Mouse (Mus musculus): ENCODE data around the gene Sox18. TPM values are rescaled to one million over a fixed set of nuclear protein-coding genes. Genes with fewer than 3 reads are reported as not detected.

Sox18 gene
- 61.6 and 65.2 TPM in 2 replicates for polyA plus RNA-seq (2015; fragmentation: Nextera tagmentation; extraction: Ambion mirVana)

DNA sequence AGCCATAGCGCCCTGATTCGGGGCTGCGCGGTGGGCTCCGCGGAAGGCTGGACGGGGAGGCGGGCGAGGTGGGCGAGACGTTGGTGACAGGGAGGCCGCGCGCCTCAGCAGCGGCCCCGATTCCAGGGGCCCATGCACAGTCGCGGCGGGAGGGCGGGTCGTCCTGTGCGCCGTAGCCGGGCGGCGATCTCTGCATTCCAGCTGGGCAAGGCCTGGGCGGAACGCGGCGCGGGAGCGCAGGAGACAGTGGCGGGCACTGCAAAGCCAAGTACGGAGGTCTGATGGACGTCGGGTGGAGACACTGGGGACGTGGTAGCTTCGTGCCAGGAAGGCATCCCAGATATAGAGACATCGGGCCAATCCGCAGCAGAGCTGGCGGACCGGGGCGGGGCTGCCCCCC is at the start of gene Sox18:
Gene Sox18, minus strand, starts transcription at position 315 of the 400 bp plus-strand sequence.
- H3K27ac ChIP-seq (ENCODE audit: low read length) = peak within 1 kb of the TSS; percentile 51
- peaks cover 53% of the 10 kb centered on the region for H3K27me3 ChIP-seq (ENCODE audit: insufficient read depth, low read length)
- peak within 1 kb of the TSS; percentile 55 for H3K4me3 ChIP-seq (ENCODE audit: low read length)
- 0% methylated on average over 43 of the region's 43 CpGs for WGBS
- ATAC-seq (ENCODE audit: low FRiP score, low TSS enrichment) = peak; percentile 6; the same call in 1 of the 2 replicates
- H3K4me2 ChIP-seq (replicated peaks; ENCODE audit: low read depth, low read length) = peak within 1 kb of the TSS; percentile 72
- peak within 1 kb of the TSS; percentile 60 for H3K9ac ChIP-seq (replicated peaks; ENCODE audit: low read length)
- H3K9me3 ChIP-seq (ENCODE audit: low read length) = no peaks in the 10 kb centered on the region; the same call in 1 of the 2 replicates
- H3K4me1 ChIP-seq (ENCODE audit: insufficient read depth, low read length) = peaks cover 28% of the 10 kb centered on the region
- no peaks in the 10 kb centered on the region for H3K36me3 ChIP-seq (ENCODE audit: insufficient read depth, low read length)

GRCm38 (mm10) chr2:181721200-181721599 is 49.8 kb upstream of the Sox18 start:
- Histone ChIP-seq H3K4me1 (ENCODE audit: insufficient read depth, low read length) (no peaks in the 10 kb centered on the region), H3K36me3 (ENCODE audit: insufficient read depth, low read length) (no peaks in the 10 kb centered on the region), H3K4me2 (replicated peaks; ENCODE audit: low read depth, low read length) (no peak overlapping the region), H3K27ac (ENCODE audit: low read length) (no peak overlapping the region), H3K9me3 (ENCODE audit: low read length) (no peaks in the 10 kb centered on the region), H3K27me3 (ENCODE audit: insufficient read depth, low read length) (no peaks in the 10 kb centered on the region), H3K4me3 (ENCODE audit: low read length) (no peak overlapping the region), H3K9ac (replicated peaks; ENCODE audit: low read length) (no peak overlapping the region)
- no peak for ATAC-seq (ENCODE audit: low FRiP score, low TSS enrichment)

- Histone ChIP-seq H3K4me3 (ENCODE audit: low read length) (no peak overlapping the region), H3K36me3 (ENCODE audit: insufficient read depth, low read length) (no peaks in the 10 kb centered on the region), H3K9ac (replicated peaks; ENCODE audit: low read length) (no peak overlapping the region), H3K4me2 (replicated peaks; ENCODE audit: low read depth, low read length) (no peak overlapping the region), H3K27ac (ENCODE audit: low read length) (no peak overlapping the region), H3K4me1 (ENCODE audit: insufficient read depth, low read length) (peaks cover 1% of the 10 kb centered on the region; the same call in 1 of the 2 replicates), H3K27me3 (ENCODE audit: insufficient read depth, low read length) (no peaks in the 10 kb centered on the region), H3K9me3 (ENCODE audit: low read length) (no peaks in the 10 kb centered on the region)
- no peak for ATAC-seq (ENCODE audit: low FRiP score, low TSS enrichment)
- 19% methylated on average over 3 of the region's 3 CpGs for WGBS
These were observed 48.6 kb upstream of the Sox18 start for GRCm38 (mm10) chr2:181720061-181720460.

GRCm38 (mm10) chr2:181716991-181717390 is 45.6 kb upstream of the Sox18 start:
- H3K4me3 ChIP-seq (ENCODE audit: low read length) = no peak overlapping the region
- H3K9ac ChIP-seq (replicated peaks; ENCODE audit: low read length) = no peak overlapping the region
- H3K27me3 ChIP-seq (ENCODE audit: insufficient read depth, low read length) = peaks cover 2% of the 10 kb centered on the region; the same call in 1 of the 2 replicates
- H3K4me1 ChIP-seq (ENCODE audit: insufficient read depth, low read length) = peaks cover 3% of the 10 kb centered on the region; the same call in 1 of the 2 replicates
- ATAC-seq (ENCODE audit: low FRiP score, low TSS enrichment) = no peak
- no peak overlapping the region for H3K4me2 ChIP-seq (replicated peaks; ENCODE audit: low read depth, low read length)
- no peaks in the 10 kb centered on the region for H3K9me3 ChIP-seq (ENCODE audit: low read length)
- no peak overlapping the region for H3K27ac ChIP-seq (ENCODE audit: low read length)
- WGBS = 45% methylated on average over 3 of the region's 3 CpGs
- H3K36me3 ChIP-seq (ENCODE audit: insufficient read depth, low read length) = no peaks in the 10 kb centered on the region

DNA sequence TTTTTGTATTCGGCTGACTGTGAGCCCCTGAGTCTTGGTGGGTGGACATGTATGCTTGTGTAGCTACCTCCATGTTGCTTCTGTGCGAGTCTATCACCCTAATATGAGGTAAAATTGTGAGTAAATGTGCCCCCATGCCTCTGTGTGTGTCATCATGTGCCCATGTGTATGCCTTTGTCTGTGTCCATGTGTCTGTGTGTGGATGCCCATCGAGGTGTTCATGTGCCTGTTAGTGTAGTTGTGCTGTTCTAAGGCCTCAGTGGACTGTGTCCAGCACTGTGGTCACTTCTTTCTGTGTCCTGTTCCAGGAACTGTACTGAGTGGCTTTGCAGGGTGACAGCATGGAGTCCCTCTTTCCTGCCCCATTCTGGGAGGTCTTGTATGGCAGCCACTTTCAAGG is 43.9 kb upstream of the Sox18 start:
- Histone ChIP-seq H3K27me3 (ENCODE audit: insufficient read depth, low read length) (peaks cover 2% of the 10 kb centered on the region; the same call in 1 of the 2 replicates), H3K4me2 (replicated peaks; ENCODE audit: low read depth, low read length) (no peak overlapping the region), H3K36me3 (ENCODE audit: insufficient read depth, low read length) (no peaks in the 10 kb centered on the region), H3K27ac (ENCODE audit: low read length) (no peak overlapping the region), H3K4me3 (ENCODE audit: low read length) (no peak overlapping the region), H3K9me3 (ENCODE audit: low read length) (no peaks in the 10 kb centered on the region), H3K9ac (replicated peaks; ENCODE audit: low read length) (no peak overlapping the region), H3K4me1 (ENCODE audit: insufficient read depth, low read length) (peaks cover 3% of the 10 kb centered on the region; the same call in 1 of the 2 replicates)
- 82% methylated on average over 3 of the region's 3 CpGs for WGBS
- no peak for ATAC-seq (ENCODE audit: low FRiP score, low TSS enrichment)

DNA sequence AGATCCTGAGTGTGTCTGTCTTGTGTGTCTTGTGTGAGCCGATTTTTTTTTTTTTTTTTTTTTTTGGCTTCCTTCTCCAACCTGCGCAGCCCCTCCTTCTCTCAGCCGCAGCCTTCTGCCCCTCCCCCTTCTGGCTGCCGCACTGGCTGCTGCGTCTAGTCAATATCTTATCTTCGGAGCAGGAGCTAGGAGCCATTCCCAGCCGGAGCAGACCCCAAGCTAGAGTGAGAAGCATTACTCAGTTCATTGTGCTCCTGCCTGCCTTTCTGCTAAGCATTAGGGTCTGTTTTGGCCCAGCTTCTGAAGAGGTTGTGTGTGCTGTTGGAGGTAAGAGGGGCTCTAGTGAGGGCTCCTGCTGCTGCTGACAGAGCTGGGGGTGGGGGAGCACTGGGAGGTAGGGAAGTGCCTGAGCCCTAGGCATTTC is 43.5 kb upstream of the Sox18 start, which contains the start of gene Oprl1:
Gene Oprl1, plus strand, starts transcription at position 114 of the 424 bp plus-strand sequence.
- ATAC-seq (ENCODE audit: low FRiP score, low TSS enrichment) = no peak
- 3% methylated on average over 7 of the region's 7 CpGs for WGBS
- peaks cover 3% of the 10 kb centered on the region; the same call in 1 of the 2 replicates for H3K4me1 ChIP-seq (ENCODE audit: insufficient read depth, low read length)
- no peak within 1 kb of the TSS for H3K4me3 ChIP-seq (ENCODE audit: low read length)
- no peak within 1 kb of the TSS for H3K27ac ChIP-seq (ENCODE audit: low read length)
- H3K9ac ChIP-seq (replicated peaks; ENCODE audit: low read length) = no peak within 1 kb of the TSS; the same call in 1 of the 2 replicates
- H3K27me3 ChIP-seq (ENCODE audit: insufficient read depth, low read length) = peaks cover 2% of the 10 kb centered on the region; the same call in 1 of the 2 replicates
- H3K36me3 ChIP-seq (ENCODE audit: insufficient read depth, low read length) = no peaks in the 10 kb centered on the region
- H3K4me2 ChIP-seq (replicated peaks; ENCODE audit: low read depth, low read length) = peak within 1 kb of the TSS; percentile 30
- H3K9me3 ChIP-seq (ENCODE audit: low read length) = no peaks in the 10 kb centered on the region

- ATAC-seq (ENCODE audit: low FRiP score, low TSS enrichment) = no peak
- H3K36me3 ChIP-seq (ENCODE audit: insufficient read depth, low read length) = no peaks in the 10 kb centered on the region
- peaks cover 2% of the 10 kb centered on the region; the same call in 1 of the 2 replicates for H3K27me3 ChIP-seq (ENCODE audit: insufficient read depth, low read length)
- no peak overlapping the region for H3K27ac ChIP-seq (ENCODE audit: low read length)
- peaks cover 3% of the 10 kb centered on the region; the same call in 1 of the 2 replicates for H3K4me1 ChIP-seq (ENCODE audit: insufficient read depth, low read length)
- H3K9me3 ChIP-seq (ENCODE audit: low read length) = no peaks in the 10 kb centered on the region
- H3K9ac ChIP-seq (replicated peaks; ENCODE audit: low read length) = no peak overlapping the region
- H3K4me2 ChIP-seq (replicated peaks; ENCODE audit: low read depth, low read length) = no peak overlapping the region
- no peak overlapping the region for H3K4me3 ChIP-seq (ENCODE audit: low read length)
- WGBS = 83% methylated on average over 1 of the region's 1 CpGs
These were observed 42.3 kb upstream of the Sox18 start for GRCm38 (mm10) chr2:181713749-181714148.

DNA sequence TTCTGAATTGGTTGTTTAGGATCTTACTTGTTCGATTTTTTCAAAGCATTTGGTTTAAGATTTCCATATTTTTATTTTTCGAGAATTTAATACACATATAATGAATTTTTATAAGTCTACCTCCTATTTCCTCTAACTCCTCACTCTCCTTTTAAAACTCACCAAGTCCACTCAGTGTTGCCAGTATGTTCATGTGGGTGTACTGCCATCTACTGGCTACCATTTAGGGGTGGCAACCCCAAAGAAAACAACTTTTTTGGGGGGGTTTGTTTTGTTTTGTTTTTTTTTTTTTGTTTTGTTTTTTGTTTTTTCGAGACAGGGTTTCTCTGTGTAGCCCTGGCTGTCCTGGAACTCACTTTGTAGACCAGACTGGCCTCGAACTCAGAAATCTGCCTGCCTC is 35.2 kb upstream of the Sox18 start:
- H3K27me3 ChIP-seq (ENCODE audit: insufficient read depth, low read length) = no peaks in the 10 kb centered on the region
- H3K4me2 ChIP-seq (replicated peaks; ENCODE audit: low read depth, low read length) = no peak overlapping the region
- no peaks in the 10 kb centered on the region for H3K9me3 ChIP-seq (ENCODE audit: low read length)
- ATAC-seq (ENCODE audit: low FRiP score, low TSS enrichment) = no peak
- no peaks in the 10 kb centered on the region for H3K36me3 ChIP-seq (ENCODE audit: insufficient read depth, low read length)
- no peak overlapping the region for H3K4me3 ChIP-seq (ENCODE audit: low read length)
- no peak overlapping the region for H3K9ac ChIP-seq (replicated peaks; ENCODE audit: low read length)
- H3K27ac ChIP-seq (ENCODE audit: low read length) = no peak overlapping the region
- WGBS = 44% methylated on average over 4 of the region's 4 CpGs
- no peaks in the 10 kb centered on the region for H3K4me1 ChIP-seq (ENCODE audit: insufficient read depth, low read length)

GRCm38 (mm10) chr2:181698241-181698640 is 26.8 kb upstream of the Sox18 start, which contains the start of gene Lkaaear1:
TSS of gene Lkaaear1 (minus strand) at chr2:181698442.
- Histone ChIP-seq H3K27ac (ENCODE audit: low read length) (no peak within 1 kb of the TSS), H3K27me3 (ENCODE audit: insufficient read depth, low read length) (no peaks in the 10 kb centered on the region), H3K9ac (replicated peaks; ENCODE audit: low read length) (no peak within 1 kb of the TSS), H3K36me3 (ENCODE audit: insufficient read depth, low read length) (no peaks in the 10 kb centered on the region), H3K4me1 (ENCODE audit: insufficient read depth, low read length) (peaks cover 5% of the 10 kb centered on the region), H3K4me2 (replicated peaks; ENCODE audit: low read depth, low read length) (no peak within 1 kb of the TSS), H3K9me3 (ENCODE audit: low read length) (no peaks in the 10 kb centered on the region), H3K4me3 (ENCODE audit: low read length) (no peak within 1 kb of the TSS)
- no peak for ATAC-seq (ENCODE audit: low FRiP score, low TSS enrichment)
- 49% methylated on average over 5 of the region's 5 CpGs for WGBS

DNA sequence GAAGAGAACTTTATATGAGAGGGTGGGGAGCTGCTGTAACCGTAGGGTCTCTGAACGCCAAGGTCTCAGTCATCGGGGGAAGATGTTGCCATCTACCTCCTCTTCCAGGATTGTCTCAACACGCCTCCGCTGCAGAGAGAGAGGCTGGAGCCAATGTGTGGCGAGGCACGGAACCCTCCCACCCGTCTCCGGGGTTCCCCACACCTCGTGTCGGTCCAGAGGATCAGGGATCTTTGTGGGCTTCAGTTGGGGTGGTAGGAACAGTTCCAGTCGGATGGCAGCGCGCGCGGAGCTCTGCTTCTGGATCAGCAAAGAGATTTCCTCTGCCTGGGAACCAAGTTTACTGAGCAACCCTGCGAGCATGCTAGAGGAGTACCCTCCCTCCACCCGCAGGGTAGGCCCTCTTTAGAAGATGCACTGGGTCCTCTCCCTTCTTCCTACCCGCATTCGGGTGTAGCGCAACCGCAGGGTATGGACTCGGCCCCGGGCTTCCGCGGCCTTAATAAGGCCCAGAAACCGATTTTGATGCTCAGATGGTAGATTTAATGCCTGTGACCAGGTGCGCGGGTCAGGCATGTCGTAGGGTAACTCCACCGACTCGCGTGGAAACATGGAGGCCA is 25.5 kb upstream of the Sox18 start:
- peaks cover 15% of the 10 kb centered on the region for H3K4me1 ChIP-seq (ENCODE audit: insufficient read depth, low read length)
- no peaks in the 10 kb centered on the region for H3K27me3 ChIP-seq (ENCODE audit: insufficient read depth, low read length)
- 74% methylated on average over 33 of the region's 33 CpGs for WGBS
- no peak overlapping the region for H3K4me3 ChIP-seq (ENCODE audit: low read length)
- H3K4me2 ChIP-seq (replicated peaks; ENCODE audit: low read depth, low read length) = no peak overlapping the region
- H3K27ac ChIP-seq (ENCODE audit: low read length) = no peak overlapping the region
- no peak for ATAC-seq (ENCODE audit: low FRiP score, low TSS enrichment)
- no peaks in the 10 kb centered on the region for H3K9me3 ChIP-seq (ENCODE audit: low read length)
- no peak overlapping the region for H3K9ac ChIP-seq (replicated peaks; ENCODE audit: low read length)
- H3K36me3 ChIP-seq (ENCODE audit: insufficient read depth, low read length) = no peaks in the 10 kb centered on the region
